Mouse (Mus musculus): Measurements from ENCODE around the gene Rapgef1.

GRCm38 (mm10) chr2:29635966-29636507 is 16.5 kb downstream of the Rapgef1 start:
- no peak for TF ChIP-seq POLR2A (IDR thresholded peaks at IDR 0.05; ENCODE audit: insufficient read depth, low read depth, low read length)
- no peak for TF ChIP-seq CTCF (IDR thresholded peaks at IDR 0.05; ENCODE audit: insufficient read depth, low read depth, low read length)
